In genomic region chr1:58950899-58951648, GRCm38 (mm10) we compare ENCODE assay signal across 10 mouse cellular contexts. TPM values are rescaled to one million over a fixed set of nuclear protein-coding genes. Genes with fewer than 3 reads are reported as not detected.
DNase-seq lines count a peak whose midpoint lies in the region; ATAC-seq and TF ChIP-seq lines count a peak whose summit lies in the region.
"Had no signal": no experiment of that assay in that cellular context is flagged by ENCODE, and none has a peak within 500 bp of the region (broad histone marks: within the 10 kb centered on the region; RNA-seq: fewer than 3 reads in every experiment).

No protein-coding gene starts in this region.

- no peaks in the 10 kb centered on the region for H3K9me3 ChIP-seq in forebrain, embryonic 11.5 days (ENCODE audit: control insufficient read depth, low read length)
- no peaks in the 10 kb centered on the region for H3K9me3 ChIP-seq in forebrain, embryonic 15.5 days
- no peaks in the 10 kb centered on the region for H3K9me3 ChIP-seq in kidney, postnatal 0 days (replicated peaks; ENCODE audit: low read length)
- H3K9me3 ChIP-seq: embryonic facial prominence, embryonic 13.5 days; neural tube, embryonic 13.5 days had no signal

- 38% methylated on average over 8 of the region's 8 CpGs for WGBS in forebrain, embryonic 11.5 days
- 36% methylated on average over 8 of the region's 8 CpGs for WGBS in forebrain, embryonic 15.5 days
- 15% methylated on average over 8 of the region's 8 CpGs for WGBS in kidney, postnatal 0 days

- H3K27me3 ChIP-seq in forebrain, embryonic 11.5 days (ENCODE audit: control insufficient read depth, insufficient read depth, low read length): no peaks in the 10 kb centered on the region
- no peaks in the 10 kb centered on the region for H3K27me3 ChIP-seq in forebrain, embryonic 15.5 days
- H3K27me3 ChIP-seq in kidney, postnatal 0 days (ENCODE audit: insufficient read depth, low read length): no peaks in the 10 kb centered on the region
- H3K27me3 ChIP-seq: embryonic facial prominence, embryonic 13.5 days; neural tube, embryonic 13.5 days had no signal

- H3K4me3 ChIP-seq in forebrain, embryonic 11.5 days (ENCODE audit: low read depth, low read length): no peak overlapping the region
- H3K4me3 ChIP-seq in forebrain, embryonic 15.5 days: no peak overlapping the region
- H3K4me3 ChIP-seq in kidney, postnatal 0 days (replicated peaks; ENCODE audit: low read depth, low read length): no peak overlapping the region
- H3K4me3 ChIP-seq: embryonic facial prominence, embryonic 13.5 days; neural tube, embryonic 13.5 days had no signal

- TF ChIP-seq CTCF in kidney, postnatal 0 days (IDR thresholded peaks at IDR 0.05; ENCODE audit: low read depth): no peak

- DNase-seq in forebrain, embryonic 11.5 days (ENCODE audit: low spot score): peak; percentile 60
- DNase-seq in gastrocnemius, postnatal 25 days: peak; percentile 46
- DNase-seq in kidney, postnatal 0 days (ENCODE audit: low spot score): peak; percentile 80
- DNase-seq in lung, postnatal 14 days: peak; percentile 51
- DNase-seq in frontal cortex, postnatal 36 days (ENCODE audit: low spot score in 2 of 2): no peak
- DNase-seq in layer of hippocampus, postnatal 36 days: no peak
- no peak for DNase-seq in cerebellum, adult 8-10 months

- H3K4me2 ChIP-seq in forebrain, embryonic 11.5 days (ENCODE audit: low read depth, low read length, severe bottlenecking): no peak overlapping the region
- no peak overlapping the region for H3K4me2 ChIP-seq in forebrain, embryonic 15.5 days (replicated peaks)
- no peak overlapping the region for H3K4me2 ChIP-seq in kidney, postnatal 0 days (ENCODE audit: low read length)
- H3K4me2 ChIP-seq: embryonic facial prominence, embryonic 13.5 days; neural tube, embryonic 13.5 days had no signal

- H3K9ac ChIP-seq in forebrain, embryonic 11.5 days (ENCODE audit: low read length): no peak overlapping the region; the same call in 1 of the 2 replicates
- no peak overlapping the region for H3K9ac ChIP-seq in forebrain, embryonic 15.5 days (replicated peaks)
- H3K9ac ChIP-seq in kidney, postnatal 0 days (ENCODE audit: low read depth, low read length): no peak overlapping the region
- H3K9ac ChIP-seq: embryonic facial prominence, embryonic 13.5 days; neural tube, embryonic 13.5 days had no signal

- no peaks in the 10 kb centered on the region for H3K4me1 ChIP-seq in forebrain, embryonic 11.5 days (replicated peaks; ENCODE audit: control insufficient read depth, insufficient read depth, low read length)
- H3K4me1 ChIP-seq in forebrain, embryonic 15.5 days: no peaks in the 10 kb centered on the region
- peaks cover 14% of the 10 kb centered on the region for H3K4me1 ChIP-seq in kidney, postnatal 0 days (replicated peaks; ENCODE audit: insufficient read depth, low read length)

- ATAC-seq in forebrain, embryonic 11.5 days (replicated peaks; ENCODE audit: low FRiP score): no peak
- ATAC-seq in forebrain, embryonic 15.5 days (replicated peaks): no peak
- ATAC-seq in kidney, postnatal 0 days (replicated peaks; ENCODE audit: low FRiP score, low read depth): peak; percentile 92

- no peak overlapping the region for H3K27ac ChIP-seq in forebrain, embryonic 11.5 days (ENCODE audit: low read depth, low read length)
- H3K27ac ChIP-seq in forebrain, embryonic 15.5 days (replicated peaks): no peak overlapping the region
- peak overlapping the region; percentile 65 for H3K27ac ChIP-seq in kidney, postnatal 0 days
- H3K27ac ChIP-seq: embryonic facial prominence, embryonic 13.5 days; neural tube, embryonic 13.5 days had no signal

- no peaks in the 10 kb centered on the region for H3K36me3 ChIP-seq in forebrain, embryonic 11.5 days (ENCODE audit: control insufficient read depth, insufficient read depth, low read length)
- H3K36me3 ChIP-seq in forebrain, embryonic 15.5 days: peaks cover 3% of the 10 kb centered on the region
- H3K36me3 ChIP-seq in kidney, postnatal 0 days (ENCODE audit: insufficient read depth, low read length): no peaks in the 10 kb centered on the region

RNA-seq across cellular contexts. Expression of gene Trak2, which starts 22.2 kb away (rescaled TPM):
- polyA plus RNA-seq in forebrain, embryonic 11.5 days (2014; fragmentation: Nextera tagmentation; extraction: Ambion mirVana): 10.3 and 12.0 TPM in 2 replicates
- polyA plus RNA-seq in forebrain, embryonic 15.5 days (2015; fragmentation: Nextera tagmentation; extraction: Ambion mirVana): 21.3 and 21.9 TPM in 2 replicates
- 10 to 100 TPM; 76.4 to 87.9 TPM for total RNA-seq in gastrocnemius, postnatal 25 days (2021)
- 14.1 and 16.2 TPM in 2 replicates for polyA plus RNA-seq in kidney, postnatal 0 days (2015; fragmentation: Nextera tagmentation; extraction: Ambion mirVana)
- 100 to 1,000 TPM; 167 to 173 TPM for total RNA-seq in layer of hippocampus, postnatal 36 days (2021)

RNA-seq across cellular contexts. Expression of gene Stradb, which starts 22.2 kb away (rescaled TPM):
- polyA plus RNA-seq in forebrain, embryonic 11.5 days (2014; fragmentation: Nextera tagmentation; extraction: Ambion mirVana): 34.2 and 35.4 TPM in 2 replicates
- 99.6 and 104 TPM in 2 replicates for polyA plus RNA-seq in forebrain, embryonic 15.5 days (2015; fragmentation: Nextera tagmentation; extraction: Ambion mirVana)
- 100 to 1,000 TPM; 116 to 123 TPM for total RNA-seq in gastrocnemius, postnatal 25 days (2021)
- 22.3 and 23.8 TPM in 2 replicates for polyA plus RNA-seq in kidney, postnatal 0 days (2015; fragmentation: Nextera tagmentation; extraction: Ambion mirVana)
- 10 to 100 TPM; 39.3 to 41.1 TPM for total RNA-seq in layer of hippocampus, postnatal 36 days (2021)

Comparison
In these comparisons a context has a peak if more than half of its experiments do, and no peak if none do; other contexts are left out.
1. DNase-seq: peak in forebrain, embryonic 11.5 days (single experiment), gastrocnemius, postnatal 25 days (single experiment), kidney, postnatal 0 days (single experiment) and lung, postnatal 14 days (single experiment); none in frontal cortex, postnatal 36 days (0 of 2), layer of hippocampus, postnatal 36 days (0 of 2) and cerebellum, adult 8-10 months (single experiment).